Comparison of ENCODE assay signal across 19 mouse cellular contexts in genomic region chr2:32102944-32103343, GRCm38 (mm10). TPM values are rescaled to one million over a fixed set of nuclear protein-coding genes. Genes with fewer than 3 reads are reported as not detected.
A peak's percentile ranks its signal among the peaks of the same experiment; 100 is the strongest.
DNase-seq lines count a peak whose midpoint lies in the region; ATAC-seq and TF ChIP-seq lines count a peak whose summit lies in the region.
"Had no signal": no experiment of that assay in that cellular context is flagged by ENCODE, and none has a peak within 500 bp of the region (broad histone marks: within the 10 kb centered on the region; RNA-seq: fewer than 3 reads in every experiment).

No protein-coding gene starts in this region.

- no peak for TF ChIP-seq CTCF in left cerebral cortex, adult 2 months (IDR thresholded peaks at IDR 0.05)

- WGBS in heart, embryonic 10.5 days = 66% methylated on average over 5 of the region's 5 CpGs
- WGBS in midbrain, embryonic 14.5 days = 58% methylated on average over 5 of the region's 5 CpGs

- H3K36me3 ChIP-seq in heart, embryonic 10.5 days = peaks cover 25% of the 10 kb centered on the region
- H3K36me3 ChIP-seq in midbrain, embryonic 14.5 days (ENCODE audit: control insufficient read depth, insufficient read depth, low read length) = peaks cover 4% of the 10 kb centered on the region; the same call in 1 of the 2 replicates
- H3K36me3 ChIP-seq: embryonic facial prominence, embryonic 12.5 days had no signal

- intact Hi-C loops in left cerebral cortex, adult 2 months (cut with DNase I) = no loop called here
- intact Hi-C loops in left cerebral cortex, postnatal 14 days (cut with DNase I) = no loop called here

- peak overlapping the region; percentile 84; the same call in 1 of the 2 replicates for H3K27ac ChIP-seq in heart, embryonic 10.5 days
- H3K27ac ChIP-seq in left cerebral cortex, adult 2 months = peak overlapping the region; percentile 72
- no peak overlapping the region for H3K27ac ChIP-seq in midbrain, embryonic 14.5 days (replicated peaks; ENCODE audit: low read depth, low read length)
- H3K27ac ChIP-seq: embryonic facial prominence, embryonic 12.5 days; hindbrain, embryonic 15.5 days had no signal

- no peak overlapping the region for H3K4me3 ChIP-seq in heart, embryonic 10.5 days
- H3K4me3 ChIP-seq in left cerebral cortex, adult 2 months = no peak overlapping the region
- no peak overlapping the region for H3K4me3 ChIP-seq in midbrain, embryonic 14.5 days (replicated peaks; ENCODE audit: low read depth, low read length)
- H3K4me3 ChIP-seq: embryonic facial prominence, embryonic 12.5 days; hindbrain, embryonic 15.5 days had no signal

- H3K4me1 ChIP-seq in heart, embryonic 10.5 days = peaks cover 40% of the 10 kb centered on the region
- H3K4me1 ChIP-seq in midbrain, embryonic 14.5 days (ENCODE audit: control insufficient read depth, insufficient read depth, low read length) = no peaks in the 10 kb centered on the region
- H3K4me1 ChIP-seq: embryonic facial prominence, embryonic 12.5 days had no signal

- H3K9me3 ChIP-seq in heart, embryonic 10.5 days = 0 out of 2 replicates have a peak, but pooled peaks cover 5% of the 10 kb centered on the region
- no peaks in the 10 kb centered on the region for H3K9me3 ChIP-seq in midbrain, embryonic 14.5 days (ENCODE audit: control insufficient read depth, low read length)
- H3K9me3 ChIP-seq: embryonic facial prominence, embryonic 12.5 days; hindbrain, embryonic 15.5 days had no signal

- H3K4me2 ChIP-seq in midbrain, embryonic 14.5 days (ENCODE audit: low read length) = peak overlapping the region; percentile 19; the same call in 1 of the 2 replicates
- H3K4me2 ChIP-seq: embryonic facial prominence, embryonic 12.5 days; hindbrain, embryonic 15.5 days had no signal

- no peak overlapping the region for H3K9ac ChIP-seq in midbrain, embryonic 14.5 days (replicated peaks; ENCODE audit: low read length)
- H3K9ac ChIP-seq: embryonic facial prominence, embryonic 12.5 days; hindbrain, embryonic 15.5 days had no signal

- no peak for ATAC-seq in midbrain, embryonic 14.5 days (ENCODE audit: low FRiP score, low TSS enrichment)
- ATAC-seq: intestine, embryonic 16.5 days had no signal

- no peak for DNase-seq in heart, embryonic 10.5 days (ENCODE audit: low spot score)
- no peak for DNase-seq in heart, adult 18-20 months
- no peak for DNase-seq in left cerebral cortex, adult 2 months (ENCODE audit: extremely low spot score in 1 of 2, low spot score in 2 of 2)
- DNase-seq in left cerebral cortex, postnatal 14 days (ENCODE audit: low spot score in 2 of 2) = no peak
- peak; percentile 33 for DNase-seq in ES-CJ7 (ENCODE audit: low read depth, low spot score)
- DNase-seq in midbrain, embryonic 14.5 days = no peak
- DNase-seq in cerebellum, adult 9-10 months = no peak
- no peak for DNase-seq in cerebellum, postnatal 4 days (ENCODE audit: low spot score in 2 of 2)
- DNase-seq: adrenal gland, adult 2 months; cerebellum, postnatal 25 days; gastrocnemius, postnatal 14 days; heart, postnatal 14 days; lung, adult 18-20 months; lung, postnatal 36 days; spleen, adult 18-20 months; thymus, adult 2 months had no signal

- H3K27me3 ChIP-seq in heart, embryonic 10.5 days (ENCODE audit: insufficient read depth, poor library complexity, severe bottlenecking) = no peaks in the 10 kb centered on the region
- H3K27me3 ChIP-seq in midbrain, embryonic 14.5 days (ENCODE audit: control insufficient read depth, insufficient read depth, low read length) = no peaks in the 10 kb centered on the region
- H3K27me3 ChIP-seq: embryonic facial prominence, embryonic 12.5 days; hindbrain, embryonic 15.5 days had no signal

RNA-seq across cellular contexts. Expression of gene Plpp7, which starts 7.6 kb away (rescaled TPM):
- polyA plus RNA-seq in heart, embryonic 10.5 days (2016; fragmentation: Nextera tagmentation; extraction: Ambion mirVana) = 10.9 and 12.9 TPM in 2 replicates
- 10 to 100 TPM; 27.3 to 38.3 TPM for total RNA-seq in heart, adult 18-20 months (2021)
- total RNA-seq in left cerebral cortex, adult 2 months (2021) = 10 to 100 TPM; 26.8 to 29.3 TPM
- 10 to 100 TPM; 24.5 to 28.5 TPM for total RNA-seq in left cerebral cortex, postnatal 14 days (2021)
- 21.6 and 24.4 TPM in 2 replicates for polyA plus RNA-seq in midbrain, embryonic 14.5 days (2014; fragmentation: Nextera tagmentation; extraction: Ambion mirVana)

RNA-seq across cellular contexts. Expression of gene Fam78a, which starts 18.3 kb away (rescaled TPM):
- polyA plus RNA-seq in heart, embryonic 10.5 days (2016; fragmentation: Nextera tagmentation; extraction: Ambion mirVana) = 37.7 and 60.1 TPM in 2 replicates
- 10 to 100 TPM; 15.0 to 23.0 TPM for total RNA-seq in heart, adult 18-20 months (2021)
- 1 to 10 TPM; 9.0 to 9.7 TPM for total RNA-seq in left cerebral cortex, adult 2 months (2021)
- 1 to 10 TPM; 3.4 to 4.2 TPM for total RNA-seq in left cerebral cortex, postnatal 14 days (2021)
- 0.50 and 0.59 TPM in 2 replicates for polyA plus RNA-seq in midbrain, embryonic 14.5 days (2014; fragmentation: Nextera tagmentation; extraction: Ambion mirVana)

RNA-seq across cellular contexts. Expression of gene Prrc2b, which starts 47.9 kb away (rescaled TPM):
- polyA plus RNA-seq in heart, embryonic 10.5 days (2016; fragmentation: Nextera tagmentation; extraction: Ambion mirVana) = 44.1 and 54.6 TPM in 2 replicates
- total RNA-seq in heart, adult 18-20 months (2021) = 10 to 100 TPM; 83.5 to 86.2 TPM
- 100 to 1,000 TPM; 268 to 280 TPM for total RNA-seq in left cerebral cortex, adult 2 months (2021)
- total RNA-seq in left cerebral cortex, postnatal 14 days (2021) = 100 to 1,000 TPM; 244 to 245 TPM
- polyA plus RNA-seq in midbrain, embryonic 14.5 days (2014; fragmentation: Nextera tagmentation; extraction: Ambion mirVana) = 121 and 141 TPM in 2 replicates
